Mouse (Mus musculus) bone marrow macrophage, adult 2 months (primary cell): Measurements from ENCODE around the gene Klf12.

ENCODE experiments used
- CTCF ChIP-seq: IDR thresholded peaks from 2 replicates; pipeline ENCODE4 v1.5.1; 2012; ENCODE audit warnings: low read depth, mild to moderate bottlenecking, low read length, moderate library complexity
- POLR2A ChIP-seq: IDR thresholded peaks from 2 replicates; pipeline ENCODE4 v1.6.1; 2012; ENCODE audit warnings: mild to moderate bottlenecking, low read depth, low read length, borderline replicate concordance

DNA sequence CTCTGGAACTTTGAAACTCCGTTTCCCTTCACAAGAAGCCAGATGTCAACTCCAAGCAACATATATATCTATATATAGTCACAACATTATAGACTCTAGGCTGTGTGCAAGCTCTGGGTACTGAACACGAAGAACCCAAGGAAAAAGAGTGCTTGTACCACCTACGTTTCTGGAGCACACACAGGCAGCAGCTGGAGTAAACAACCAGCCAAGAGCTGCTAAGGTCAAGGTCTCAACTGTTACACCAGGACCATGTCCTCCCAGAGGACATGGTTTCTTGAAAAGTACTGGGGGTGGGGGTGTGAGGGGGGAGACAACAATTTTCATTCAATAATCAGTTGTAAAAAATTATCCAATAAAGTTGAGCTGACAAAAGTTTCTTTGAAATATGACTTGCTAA, 2.7 kb downstream of the Klf12 start:
- TF ChIP-seq CTCF (no peak), POLR2A (no peak)
